Mouse (Mus musculus) liver, embryonic 16.5 days (tissue): ENCODE measurements around the gene Rbfox2. TPM values are rescaled to one million over a fixed set of nuclear protein-coding genes. Genes with fewer than 3 reads are reported as not detected.

Source experiments
- ATAC-seq: fragments of 200-750 bp; cut with Nextera tagmentation; 2 replicates; pipeline ENCODE4 v1.8.0; 2017; ENCODE audit warnings: low read depth, mild to moderate bottlenecking, moderate number of reproducible peaks, moderate library complexity
- H3K27ac ChIP-seq: fragments of 300-500 bp; sonication (generic); 2 replicates; pipeline ENCODE4 v1.5.1; 2014; ENCODE audit warnings: mild to moderate bottlenecking, low read length
- H3K27me3 ChIP-seq: fragments of 300-500 bp; sonication (generic); 2 replicates; pipeline ENCODE4 v1.6.1; 2014; ENCODE audit warnings: low read depth, low read length, mixed read lengths; ENCODE audit not compliant: control insufficient read depth, insufficient read depth
- H3K36me3 ChIP-seq: fragments of 300-500 bp; sonication (generic); 2 replicates; pipeline ENCODE4 v1.6.1; 2014; ENCODE audit warnings: mild to moderate bottlenecking; ENCODE audit not compliant: control insufficient read depth, insufficient read depth
- H3K4me1 ChIP-seq: fragments of 300-500 bp; sonication (generic); 2 replicates; pipeline ENCODE4 v1.6.1; 2014; ENCODE audit warnings: low read depth, low read length, mixed read lengths; ENCODE audit not compliant: control insufficient read depth
- H3K4me2 ChIP-seq: fragments of 300-500 bp; sonication (generic); 2 replicates; pipeline ENCODE4 v1.6.1; 2014; ENCODE audit warnings: low read depth, low read length, mixed read lengths
- H3K4me3 ChIP-seq: fragments of 300-500 bp; sonication (generic); 2 replicates; pipeline ENCODE4 v1.5.1; 2014; ENCODE audit warnings: low read depth, mild to moderate bottlenecking, low read length
- H3K9ac ChIP-seq: fragments of 300-500 bp; sonication (generic); 2 replicates; pipeline ENCODE4 v1.6.1; 2014; ENCODE audit warnings: low read depth, low read length
- H3K9me3 ChIP-seq: fragments of 300-500 bp; sonication (generic); replicated peaks from 2 replicates; pipeline ENCODE4 v1.6.1; 2016; ENCODE audit warnings: low read length; ENCODE audit not compliant: control insufficient read depth
- WGBS: fragments of 180-500 bp; shearing (Covaris S2); extraction: QIAGEN DNeasy Blood & Tissue Kit; methylation state at CpG from one replicate; pipeline ENCODE4 v1.1.7; 2014; ENCODE audit not compliant: insufficient replicate concordance; 5-methylcytosine and 5-hydroxymethylcytosine counted together
- polyA plus RNA-seq: library from polyadenylated mRNA; unstranded; fragments of >200 nt; fragmentation: Nextera tagmentation; extraction: Ambion mirVana; gene quantifications from 2 replicates; pipeline ENCODE4 v1.2.1, GENCODE M21; 2015

Gene Rbfox2
- polyA plus RNA-seq, 1 experiment from 2014 or later = 12.7 TPM

GRCm38 (mm10) chr15:77220833-77221232, 86.0 kb downstream of the Rbfox2 start:
- H3K4me1 ChIP-seq = peaks cover 3% of the 10 kb centered on the region
- no peaks in the 10 kb centered on the region for H3K9me3 ChIP-seq
- ATAC-seq = no peak
- 28% methylated on average over 4 of the region's 4 CpGs for WGBS
- H3K4me2 ChIP-seq = no peak overlapping the region
- H3K36me3 ChIP-seq = no peaks in the 10 kb centered on the region
- H3K27ac ChIP-seq = no peak overlapping the region
- no peaks in the 10 kb centered on the region for H3K27me3 ChIP-seq
- H3K9ac ChIP-seq = no peak overlapping the region
- no peak overlapping the region for H3K4me3 ChIP-seq

GRCm38 (mm10) chr15:77220137-77220536, 86.7 kb downstream of the Rbfox2 start:
- H3K4me2 ChIP-seq = no peak overlapping the region
- peaks cover 3% of the 10 kb centered on the region for H3K4me1 ChIP-seq
- no peak overlapping the region for H3K27ac ChIP-seq
- no peaks in the 10 kb centered on the region for H3K27me3 ChIP-seq
- no peak overlapping the region for H3K9ac ChIP-seq
- no peak overlapping the region for H3K4me3 ChIP-seq
- H3K9me3 ChIP-seq = no peaks in the 10 kb centered on the region
- ATAC-seq = peak; percentile 67
- no peaks in the 10 kb centered on the region for H3K36me3 ChIP-seq

- 45% methylated on average over 1 of the region's 1 CpGs for WGBS
- Histone ChIP-seq H3K4me3 (no peak overlapping the region), H3K36me3 (no peaks in the 10 kb centered on the region), H3K4me1 (peaks cover 3% of the 10 kb centered on the region), H3K4me2 (no peak overlapping the region), H3K9me3 (no peaks in the 10 kb centered on the region), H3K27ac (no peak overlapping the region), H3K27me3 (no peaks in the 10 kb centered on the region), H3K9ac (no peak overlapping the region)
- no peak for ATAC-seq
These were observed 87.2 kb downstream of the Rbfox2 start for GRCm38 (mm10) chr15:77219571-77219970.

GRCm38 (mm10) chr15:77218007-77218406, 88.8 kb downstream of the Rbfox2 start:
- peaks cover 3% of the 10 kb centered on the region for H3K4me1 ChIP-seq
- no peak overlapping the region for H3K4me2 ChIP-seq
- no peak overlapping the region for H3K4me3 ChIP-seq
- no peak overlapping the region for H3K9ac ChIP-seq
- no peaks in the 10 kb centered on the region for H3K9me3 ChIP-seq
- no peaks in the 10 kb centered on the region for H3K36me3 ChIP-seq
- 68% methylated on average over 3 of the region's 3 CpGs for WGBS
- no peaks in the 10 kb centered on the region for H3K27me3 ChIP-seq
- ATAC-seq = no peak
- H3K27ac ChIP-seq = no peak overlapping the region

- H3K4me3 ChIP-seq = no peak overlapping the region
- 46% methylated on average over 1 of the region's 1 CpGs for WGBS
- H3K27me3 ChIP-seq = no peaks in the 10 kb centered on the region
- H3K9me3 ChIP-seq = no peaks in the 10 kb centered on the region
- no peaks in the 10 kb centered on the region for H3K36me3 ChIP-seq
- H3K27ac ChIP-seq = no peak overlapping the region
- H3K4me1 ChIP-seq = peaks cover 3% of the 10 kb centered on the region
- H3K9ac ChIP-seq = no peak overlapping the region
- H3K4me2 ChIP-seq = no peak overlapping the region
- no peak for ATAC-seq
These were observed 89.3 kb downstream of the Rbfox2 start for GRCm38 (mm10) chr15:77217523-77217922.

GRCm38 (mm10) chr15:77216704-77217103, 90.1 kb downstream of the Rbfox2 start:
- Histone ChIP-seq H3K36me3 (no peaks in the 10 kb centered on the region), H3K9me3 (no peaks in the 10 kb centered on the region), H3K27ac (no peak overlapping the region), H3K4me3 (no peak overlapping the region), H3K27me3 (no peaks in the 10 kb centered on the region), H3K9ac (no peak overlapping the region), H3K4me1 (peaks cover 3% of the 10 kb centered on the region), H3K4me2 (no peak overlapping the region)
- no peak for ATAC-seq
- 71% methylated on average over 6 of the region's 6 CpGs for WGBS

GRCm38 (mm10) chr15:77215178-77215800, 91.5 kb downstream of the Rbfox2 start:
- WGBS = 29% methylated on average over 5 of the region's 5 CpGs
- H3K9ac ChIP-seq = no peak overlapping the region
- no peaks in the 10 kb centered on the region for H3K9me3 ChIP-seq
- H3K27me3 ChIP-seq = no peaks in the 10 kb centered on the region
- H3K27ac ChIP-seq = no peak overlapping the region
- ATAC-seq = no peak
- H3K4me2 ChIP-seq = no peak overlapping the region
- no peak overlapping the region for H3K4me3 ChIP-seq
- no peaks in the 10 kb centered on the region for H3K36me3 ChIP-seq
- peaks cover 1% of the 10 kb centered on the region for H3K4me1 ChIP-seq

GRCm38 (mm10) chr15:77214410-77215107, 92.2 kb downstream of the Rbfox2 start:
- no peaks in the 10 kb centered on the region for H3K36me3 ChIP-seq
- no peak; the same call in 1 of the 2 replicates for ATAC-seq
- H3K4me1 ChIP-seq = no peaks in the 10 kb centered on the region; the same call in 1 of the 2 replicates
- WGBS = 54% methylated on average over 8 of the region's 8 CpGs
- H3K27ac ChIP-seq = no peak overlapping the region
- no peaks in the 10 kb centered on the region for H3K27me3 ChIP-seq
- H3K9ac ChIP-seq = no peak overlapping the region
- H3K9me3 ChIP-seq = no peaks in the 10 kb centered on the region
- H3K4me3 ChIP-seq = no peak overlapping the region
- no peak overlapping the region for H3K4me2 ChIP-seq

GRCm38 (mm10) chr15:77213829-77214228, 93.0 kb downstream of the Rbfox2 start:
- Histone ChIP-seq H3K36me3 (no peaks in the 10 kb centered on the region), H3K4me1 (no peaks in the 10 kb centered on the region; the same call in 1 of the 2 replicates), H3K4me2 (no peak overlapping the region), H3K27ac (no peak overlapping the region), H3K9ac (no peak overlapping the region), H3K27me3 (no peaks in the 10 kb centered on the region), H3K9me3 (no peaks in the 10 kb centered on the region), H3K4me3 (no peak overlapping the region)
- WGBS = 56% methylated on average over 5 of the region's 5 CpGs
- ATAC-seq = no peak
